Mouse (Mus musculus) retina, postnatal 7 days (tissue): ENCODE data around the gene Tshr.

Experiments used
- DNase-seq: peaks from one replicate; pipeline ENCODE4 v3.0.0-alpha.2; 2012; ENCODE audit warnings: low read depth, low spot score

Gene Tshr

DNA sequence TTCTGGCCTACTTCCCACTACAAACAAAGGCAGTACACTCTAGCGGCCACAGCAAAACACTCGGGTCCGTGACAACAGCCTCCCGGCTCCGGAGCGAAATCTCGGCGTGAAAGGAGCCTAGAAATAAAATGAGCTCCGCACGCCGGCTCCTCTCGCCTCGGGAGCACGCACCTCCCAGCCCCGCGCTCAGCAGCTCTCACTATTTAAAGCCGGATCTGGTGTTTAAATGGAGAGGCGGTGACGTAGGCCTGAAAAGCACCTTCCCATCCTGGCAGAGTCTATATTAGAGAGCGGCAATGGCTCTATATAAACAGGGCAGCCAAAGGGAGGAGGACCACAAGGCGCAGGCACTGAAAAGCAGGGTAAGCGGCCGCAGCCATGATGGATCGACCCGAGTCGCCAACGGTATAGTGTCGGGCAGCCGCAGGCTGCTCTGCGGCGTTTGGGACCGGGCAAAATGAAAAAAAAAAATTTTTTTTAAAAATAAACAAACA lies 203.9 kb downstream of the Tshr start:
- peak; percentile 93 for DNase-seq

DNA sequence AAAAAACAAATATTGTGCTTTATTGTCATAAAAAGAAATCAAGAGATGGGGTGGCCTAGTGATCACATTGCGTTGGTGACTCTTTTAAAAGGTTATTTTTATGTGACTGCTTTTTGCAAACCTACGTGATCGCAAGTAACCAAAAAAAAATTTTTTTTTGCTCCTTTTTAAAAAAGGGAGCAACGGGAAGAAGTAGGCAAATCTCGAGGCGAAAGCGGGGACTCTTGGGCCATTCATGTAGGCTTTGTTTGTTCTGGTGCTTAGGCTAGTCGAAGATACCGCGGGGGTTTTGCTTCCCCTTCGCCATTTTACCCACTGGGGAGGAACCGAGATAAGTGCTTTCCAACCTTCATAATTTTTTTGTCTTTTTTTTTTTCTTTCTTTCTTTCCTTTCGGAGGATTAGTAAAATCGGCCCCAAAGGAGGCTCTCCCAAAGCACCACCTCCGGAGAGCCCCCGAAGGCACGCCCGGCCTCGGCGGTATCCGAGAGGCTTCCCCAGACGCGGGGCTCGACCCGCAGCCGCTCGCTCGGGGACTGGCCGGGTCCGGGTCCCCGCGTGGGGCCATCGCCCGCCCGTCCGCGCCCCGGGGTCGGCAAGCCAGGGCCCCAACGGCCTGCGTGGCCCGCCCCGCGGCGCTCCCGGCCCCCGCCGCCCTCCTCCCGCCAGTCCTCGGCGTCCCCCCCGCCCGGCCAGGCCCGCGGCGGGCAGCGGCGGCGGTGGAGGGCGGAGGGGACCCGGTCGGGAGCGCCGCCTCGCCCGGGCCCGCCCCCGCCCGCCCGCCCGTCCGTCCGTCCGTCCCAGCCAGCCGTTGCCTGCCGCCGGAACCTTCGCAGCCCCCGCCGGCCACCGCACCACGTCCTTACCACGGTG lies 204.5 kb downstream of the Tshr start:
- DNase-seq = peak; percentile 34

DNA sequence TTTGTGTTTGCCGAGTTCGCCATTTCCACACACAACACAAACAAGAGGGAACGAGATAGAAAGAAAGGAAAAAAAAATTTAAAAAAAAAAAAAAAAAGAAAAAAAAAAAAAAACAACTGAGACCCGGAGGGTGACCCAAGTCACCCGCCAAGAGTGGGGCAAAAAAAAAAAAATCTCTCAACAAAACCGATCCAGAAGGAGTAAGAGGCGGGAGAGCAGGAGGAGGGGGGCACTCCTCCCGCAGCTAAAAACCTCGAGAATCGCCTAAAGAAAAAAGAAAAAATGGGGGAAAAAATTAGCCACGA lies 205.1 kb downstream of the Tshr start:
- DNase-seq = no peak

DNA sequence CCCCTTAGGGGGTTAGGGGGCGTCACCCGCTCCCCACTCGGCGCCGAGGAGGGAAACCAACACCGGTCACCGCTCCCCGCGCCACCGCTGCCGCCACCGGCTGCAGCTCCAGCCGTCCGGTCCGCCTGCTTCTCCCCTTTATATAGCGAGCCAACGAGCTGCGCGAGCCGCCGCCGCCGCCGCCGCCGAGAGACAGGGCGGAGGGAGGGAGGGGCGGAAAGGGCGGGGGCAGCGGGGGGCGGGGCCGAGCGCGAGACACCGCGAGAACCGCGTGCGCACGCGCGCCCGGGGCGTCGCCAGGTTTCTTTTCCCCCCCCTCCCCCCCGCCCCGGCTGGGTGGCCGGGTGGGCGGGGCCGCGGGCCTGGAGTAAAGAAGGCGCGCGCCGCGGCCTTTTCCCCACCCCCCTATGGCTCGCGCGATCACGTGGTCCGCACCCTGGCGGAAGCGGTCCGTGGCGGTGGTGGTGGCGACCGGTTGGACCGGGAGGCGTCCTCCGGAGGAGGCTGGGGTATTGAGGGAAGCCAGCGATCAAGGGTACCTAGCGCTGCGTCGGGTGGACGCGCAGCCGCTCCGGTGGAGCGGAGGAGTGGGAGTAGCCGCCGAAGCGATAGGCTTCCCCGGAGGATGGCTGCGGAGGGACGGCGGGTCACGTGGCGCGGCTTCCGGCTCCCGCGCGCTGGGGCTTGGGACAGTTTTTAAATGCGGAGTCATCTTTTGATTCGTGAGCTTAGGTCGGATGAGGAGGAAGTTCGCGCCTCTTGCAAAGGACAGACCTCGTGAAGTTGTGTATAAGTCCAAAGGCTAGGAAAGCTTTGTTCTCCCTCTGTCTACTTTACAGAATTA lies 205.7 kb downstream of the Tshr start, which contains the start of gene Gtf2a1:
TSS of gene Gtf2a1 (minus strand) at position 641 of the 844 bp plus-strand sequence.
- DNase-seq = peak; percentile 95

DNA sequence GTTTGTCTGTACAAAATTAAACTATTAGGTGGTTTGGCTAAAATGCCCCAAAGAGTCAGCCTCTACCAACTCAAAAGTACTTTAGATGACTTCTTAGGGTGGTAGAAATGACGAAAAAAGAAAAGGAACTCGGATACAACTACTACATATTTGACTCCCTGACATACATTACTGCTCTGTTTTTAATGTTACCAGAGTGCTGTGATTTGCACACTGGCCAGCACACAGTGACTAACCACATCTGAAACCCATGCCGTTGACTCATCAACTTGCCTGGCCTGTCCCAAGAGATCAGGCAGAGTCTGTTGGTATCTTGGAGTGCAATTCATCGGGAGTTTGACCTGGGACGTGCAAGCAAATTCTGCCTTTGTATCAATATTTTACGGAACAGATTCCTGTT lies 206.4 kb downstream of the Tshr start:
- no peak for DNase-seq

DNA sequence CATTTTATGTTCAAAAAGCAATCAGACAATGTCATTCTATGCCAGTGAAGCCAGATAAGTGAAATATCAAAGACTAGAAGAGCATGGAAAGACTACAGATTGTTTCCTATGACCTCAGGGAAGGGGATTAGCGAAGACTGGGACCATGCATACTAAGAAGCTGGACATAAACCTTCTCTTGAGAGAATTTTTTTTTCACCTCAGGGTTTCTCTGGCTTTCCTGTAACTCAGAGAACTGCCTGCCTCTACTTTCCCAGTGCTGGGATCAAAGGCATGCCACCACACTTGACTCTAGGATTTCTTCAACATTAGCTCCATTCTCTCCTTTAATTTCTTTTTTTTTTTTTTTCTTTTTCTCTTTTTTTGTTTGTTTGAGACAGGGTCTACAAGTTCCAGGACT lies 206.8 kb downstream of the Tshr start:
- DNase-seq = no peak

DNA sequence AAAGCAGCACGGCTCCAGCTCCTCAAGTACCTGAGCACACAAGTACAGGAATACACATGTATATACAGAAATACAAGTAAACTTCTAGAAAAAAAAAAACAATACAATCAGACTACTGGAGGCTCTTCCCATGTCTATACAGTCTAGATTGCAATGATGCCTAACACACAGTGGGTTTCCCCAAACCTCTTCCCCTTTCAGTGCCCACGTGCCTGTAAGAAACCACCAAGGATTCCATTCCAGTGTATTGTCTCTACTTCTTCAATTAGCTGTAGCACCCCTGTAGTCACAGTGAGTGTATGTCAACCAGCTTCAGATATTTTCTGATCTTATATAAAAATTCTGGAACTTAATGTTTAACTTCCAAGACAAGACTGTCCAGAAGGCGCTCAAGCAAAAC lies 207.8 kb downstream of the Tshr start:
- no peak for DNase-seq
